Mouse (Mus musculus) myocyte (in vitro differentiated cells): ENCODE measurements at regions not wholly inside any gene's neighbourhood (a gene's known extent, or its start where the extent isn't known, plus 50 kb on each side); places are given as distances from the start of the nearest gene placed in this dataset.
A peak's percentile ranks its signal among the peaks of the same experiment; 100 is the strongest.

Experiments used
- H3K27me3 ChIP-seq: one replicate; pipeline ENCODE4 v1.6.1; 2011; ENCODE audit not compliant: control insufficient read depth, insufficient read depth, insufficient read length
- H3K36me3 ChIP-seq: one replicate; pipeline ENCODE4 v1.6.1; 2011; ENCODE audit not compliant: control insufficient read depth, insufficient read depth
- H3K4me2 ChIP-seq: one replicate; pipeline ENCODE4 v1.6.1; 2011; ENCODE audit warnings: low read depth, control low read depth
- H3K4me3 ChIP-seq: one replicate; pipeline ENCODE4 v1.5.1; 2011; ENCODE audit warnings: mild to moderate bottlenecking, control low read depth, moderate library complexity
- H3K79me2 ChIP-seq: one replicate; pipeline ENCODE4 v1.6.1; 2011; ENCODE audit not compliant: control insufficient read depth, insufficient read depth
- H3ac ChIP-seq: one replicate; pipeline ENCODE4 v1.6.1; 2011; ENCODE audit not compliant: control insufficient read depth, insufficient read length
- CEBPB ChIP-seq: IDR thresholded peaks from 2 replicates; pipeline ENCODE4 v1.6.1; 2011; ENCODE audit warnings: mild to moderate bottlenecking, moderate library complexity; ENCODE audit not compliant: poor library complexity, insufficient read depth, severe bottlenecking
- E2F4 ChIP-seq: IDR thresholded peaks from one replicate; pipeline ENCODE4 v1.6.1; 2011; ENCODE audit warnings: mild to moderate bottlenecking, control low read depth, moderate library complexity; ENCODE audit not compliant: insufficient read depth
- MAX ChIP-seq: IDR thresholded peaks from one replicate; pipeline ENCODE4 v1.6.1; 2011; ENCODE audit warnings: low read depth, mild to moderate bottlenecking, control low read depth
- MYOD1 ChIP-seq, 3 experiments: IDR thresholded peaks; one replicate each; pipeline ENCODE4 v1.6.1; 2011; ENCODE audit warnings: control low read depth in 2 of 3, low read depth in 2 of 3, mild to moderate bottlenecking in 2 of 3, moderate library complexity in 1 of 3; ENCODE audit not compliant: insufficient read length in 2 of 3, control insufficient read depth in 1 of 3
- MYOG ChIP-seq, 3 experiments: IDR thresholded peaks; one replicate each; pipeline ENCODE4 v1.6.1; 2011; ENCODE audit warnings: control low read depth in 2 of 3, low read depth in 2 of 3, mild to moderate bottlenecking in 2 of 3; ENCODE audit not compliant: insufficient read length in 2 of 3, control insufficient read depth in 1 of 3, insufficient read depth in 1 of 3
- POLR2A ChIP-seq: IDR thresholded peaks from one replicate; pipeline ENCODE4 v1.6.1; 2011; ENCODE audit warnings: low read depth, mild to moderate bottlenecking, control low read depth, moderate library complexity; ENCODE audit not compliant: insufficient read length
- POLR2AphosphoS2 ChIP-seq: IDR thresholded peaks from one replicate; pipeline ENCODE4 v1.6.1; 2011; ENCODE audit warnings: low read depth, control low read depth; ENCODE audit not compliant: insufficient read length
- REST ChIP-seq: IDR thresholded peaks from one replicate; pipeline ENCODE4 v1.6.1; 2011; ENCODE audit warnings: mild to moderate bottlenecking, control low read depth, moderate library complexity; ENCODE audit not compliant: insufficient read depth, insufficient read length
- SRF ChIP-seq: IDR thresholded peaks from one replicate; pipeline ENCODE4 v1.6.1; 2011; ENCODE audit warnings: low read depth; ENCODE audit not compliant: control insufficient read depth, insufficient read length
- TCF12 ChIP-seq: IDR thresholded peaks from one replicate; pipeline ENCODE4 v1.6.1; 2011; ENCODE audit warnings: mild to moderate bottlenecking, control low read depth; ENCODE audit not compliant: poor library complexity, insufficient read depth, severe bottlenecking
- TCF3 ChIP-seq: IDR thresholded peaks from one replicate; pipeline ENCODE4 v1.6.1; 2011; ENCODE audit warnings: low read depth, control low read depth; ENCODE audit not compliant: insufficient read length
- USF1 ChIP-seq: IDR thresholded peaks from one replicate; pipeline ENCODE4 v1.6.1; 2011; ENCODE audit warnings: low read depth, mild to moderate bottlenecking, control low read depth, moderate library complexity

GRCm38 (mm10) chr2:82570358-82570757, 373.1 kb upstream of the Fsip2 start:
- Histone ChIP-seq H3ac (no peak overlapping the region), H3K36me3 (no peaks in the 10 kb centered on the region), H3K4me2 (no peak overlapping the region), H3K79me2 (no peaks in the 10 kb centered on the region), H3K4me3 (no peak overlapping the region), H3K27me3 (no peaks in the 10 kb centered on the region)
- TF ChIP-seq POLR2A, result no peak
- no peak for TF ChIP-seq TCF3
- no peak for TF ChIP-seq MYOD1 (IDR thresholded peaks at IDR 0.05; ENCODE audit: control insufficient read depth in 1 of 3, insufficient read length in 2 of 3, low read depth in 2 of 3)
- no peak for TF ChIP-seq MYOG (IDR thresholded peaks at IDR 0.05; ENCODE audit: control insufficient read depth in 1 of 3, insufficient read depth in 1 of 3, insufficient read length in 2 of 3, low read depth in 2 of 3)
- TF ChIP-seq TCF12, result no peak
- TF ChIP-seq MAX, result no peak
- TF ChIP-seq SRF, result no peak
- no peak for TF ChIP-seq REST
- TF ChIP-seq POLR2AphosphoS2, result no peak
- no peak for TF ChIP-seq CEBPB

DNA sequence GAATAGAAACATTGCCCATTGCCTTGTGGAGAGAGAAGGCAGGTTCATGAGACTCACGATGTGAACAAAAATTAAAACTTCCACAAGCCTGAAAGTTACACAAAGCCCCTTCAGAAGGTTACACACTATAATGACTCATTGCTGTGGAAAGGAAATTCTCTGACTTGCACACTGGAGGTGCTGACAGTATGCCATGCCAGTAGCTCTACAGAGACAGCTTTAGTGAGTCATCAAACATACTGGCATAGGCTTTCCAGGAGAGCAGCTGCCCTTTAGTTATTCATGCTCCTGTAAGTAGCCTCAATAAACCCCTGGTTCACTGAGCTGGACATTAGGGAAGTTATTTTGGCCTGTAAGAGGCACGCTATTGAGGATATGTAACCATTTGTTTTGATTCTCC, 371.3 kb upstream of the Fsip2 start:
- Histone ChIP-seq H3K27me3 (no peaks in the 10 kb centered on the region), H3ac (no peak overlapping the region), H3K36me3 (no peaks in the 10 kb centered on the region), H3K4me3 (no peak overlapping the region), H3K79me2 (no peaks in the 10 kb centered on the region), H3K4me2 (peak overlapping the region; percentile 53)
- peak in 1 of 3 experiments; percentile 69 for TF ChIP-seq MYOD1 (IDR thresholded peaks at IDR 0.05; ENCODE audit: control insufficient read depth in 1 of 3, insufficient read length in 2 of 3, low read depth in 2 of 3)
- TF ChIP-seq MYOG (IDR thresholded peaks at IDR 0.05; ENCODE audit: control insufficient read depth in 1 of 3, insufficient read depth in 1 of 3, insufficient read length in 2 of 3, low read depth in 2 of 3), result peak in 2 of 3 experiments; percentile 6 to 65
- TF ChIP-seq REST, result no peak

DNA sequence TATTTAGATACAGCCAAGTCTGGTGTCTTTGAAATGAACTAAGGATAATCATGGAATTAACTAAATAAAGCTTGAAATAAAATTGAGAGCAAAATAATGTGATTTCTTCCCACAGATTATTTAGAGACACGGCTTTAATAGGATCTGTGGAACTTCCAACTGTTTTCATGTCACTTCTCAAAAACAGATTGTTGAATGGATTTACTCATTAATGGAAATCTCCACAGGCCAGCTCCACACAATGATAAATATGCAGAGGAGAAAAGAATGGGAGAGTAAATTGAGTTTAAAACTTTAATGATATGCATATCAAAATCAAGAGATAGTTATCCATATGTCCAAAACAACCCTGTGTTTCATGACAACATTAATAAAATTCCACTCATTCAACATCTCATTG, 369.6 kb upstream of the Fsip2 start:
- TF ChIP-seq USF1 (no peak), E2F4 (no peak), SRF (no peak), TCF3 (no peak), POLR2AphosphoS2 (no peak), POLR2A (no peak), REST (no peak), CEBPB (no peak), MAX (no peak), MYOG (IDR thresholded peaks at IDR 0.05; ENCODE audit: control insufficient read depth in 1 of 3, insufficient read depth in 1 of 3, insufficient read length in 2 of 3, low read depth in 2 of 3) (no peak), MYOD1 (IDR thresholded peaks at IDR 0.05; ENCODE audit: control insufficient read depth in 1 of 3, insufficient read length in 2 of 3, low read depth in 2 of 3) (no peak), TCF12 (no peak)
- H3ac ChIP-seq, result no peak overlapping the region
- H3K79me2 ChIP-seq, result no peaks in the 10 kb centered on the region
- H3K36me3 ChIP-seq, result no peaks in the 10 kb centered on the region
- no peaks in the 10 kb centered on the region for H3K27me3 ChIP-seq
- H3K4me3 ChIP-seq, result no peak overlapping the region
- H3K4me2 ChIP-seq, result no peak overlapping the region

DNA sequence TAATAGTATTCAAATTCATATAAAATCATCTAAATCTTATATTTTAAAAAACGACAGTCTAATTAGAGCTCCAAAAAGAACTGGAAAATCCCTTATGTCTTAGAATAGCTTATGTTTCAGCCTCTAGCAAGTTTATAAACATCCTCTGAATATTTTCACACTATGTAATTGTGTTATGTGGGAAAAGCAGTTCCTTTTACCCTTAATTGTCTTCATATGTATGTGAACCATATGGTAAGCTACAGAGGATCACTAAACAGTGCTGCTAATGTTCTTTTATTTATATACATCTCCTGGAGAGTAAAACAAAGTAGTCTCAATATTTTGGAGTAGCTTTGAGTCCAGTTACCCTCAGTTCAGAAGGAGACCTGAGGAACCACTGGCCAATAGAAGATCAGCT, 363.8 kb upstream of the Fsip2 start:
- no peak overlapping the region for H3K4me2 ChIP-seq
- no peak for TF ChIP-seq POLR2AphosphoS2
- no peak for TF ChIP-seq SRF
- no peak for TF ChIP-seq CEBPB
- no peak for TF ChIP-seq MYOG (IDR thresholded peaks at IDR 0.05; ENCODE audit: control insufficient read depth in 1 of 3, insufficient read depth in 1 of 3, insufficient read length in 2 of 3, low read depth in 2 of 3)
- no peak overlapping the region for H3ac ChIP-seq
- H3K4me3 ChIP-seq, result no peak overlapping the region
- no peaks in the 10 kb centered on the region for H3K36me3 ChIP-seq
- no peaks in the 10 kb centered on the region for H3K79me2 ChIP-seq
- no peaks in the 10 kb centered on the region for H3K27me3 ChIP-seq

GRCm38 (mm10) chr2:82616185-82616584, 327.2 kb upstream of the Fsip2 start:
- Histone ChIP-seq H3K4me2 (no peak overlapping the region), H3K4me3 (no peak overlapping the region), H3ac (no peak overlapping the region), H3K36me3 (no peaks in the 10 kb centered on the region), H3K79me2 (no peaks in the 10 kb centered on the region), H3K27me3 (no peaks in the 10 kb centered on the region)
- TF ChIP-seq USF1, result no peak

DNA sequence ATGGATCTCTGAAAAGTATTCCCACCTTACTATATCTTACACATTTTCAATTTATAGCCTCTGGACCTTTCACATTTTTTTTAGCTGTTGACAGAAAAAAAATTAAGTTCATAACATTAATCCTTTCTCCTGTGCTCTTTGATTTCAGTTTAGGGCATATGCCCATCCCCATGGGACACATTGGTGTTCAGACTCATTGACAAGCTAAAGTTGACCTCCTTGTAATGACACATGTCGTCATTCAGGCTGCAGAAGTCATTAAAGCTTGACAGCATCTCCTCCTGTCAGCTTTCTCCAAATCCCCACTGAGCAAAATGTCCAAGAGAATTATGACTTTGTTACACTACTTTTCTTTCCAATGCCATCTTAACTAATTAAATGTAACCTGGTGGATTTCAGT, 322.9 kb upstream of the Fsip2 start:
- H3K36me3 ChIP-seq, result no peaks in the 10 kb centered on the region
- H3K4me3 ChIP-seq, result no peak overlapping the region
- no peak for TF ChIP-seq CEBPB
- no peak for TF ChIP-seq POLR2AphosphoS2
- TF ChIP-seq POLR2A, result no peak
- no peak overlapping the region for H3K4me2 ChIP-seq
- H3K27me3 ChIP-seq, result no peaks in the 10 kb centered on the region
- H3ac ChIP-seq, result no peak overlapping the region
- no peaks in the 10 kb centered on the region for H3K79me2 ChIP-seq
